Mouse (Mus musculus) limb, embryonic 10.5 days (tissue): ENCODE measurements around the gene Slc35f3. TPM values are rescaled to one million over a fixed set of nuclear protein-coding genes. Genes with fewer than 3 reads are reported as not detected.

ENCODE experiments used
- DNase-seq: peaks from one replicate; pipeline ENCODE4 v3.0.0-alpha.2; 2017; ENCODE audit warnings: low spot score
- H3K27ac ChIP-seq: fragments of 300-500 bp; sonication (generic); 2 replicates; pipeline ENCODE4 v1.5.1; 2016; ENCODE audit warnings: mild to moderate bottlenecking
- H3K27me3 ChIP-seq: fragments of 300-500 bp; sonication (generic); 2 replicates; pipeline ENCODE4 v1.6.1; 2016; ENCODE audit warnings: low read depth, mild to moderate bottlenecking; ENCODE audit not compliant: poor library complexity, severe bottlenecking
- H3K36me3 ChIP-seq: fragments of 300-500 bp; sonication (generic); 2 replicates; pipeline ENCODE4 v1.6.1; 2016; ENCODE audit warnings: mild to moderate bottlenecking, moderate library complexity
- H3K4me1 ChIP-seq: fragments of 300-500 bp; sonication (generic); 2 replicates; pipeline ENCODE4 v1.6.1; 2016
- H3K4me3 ChIP-seq: fragments of 300-500 bp; sonication (generic); 2 replicates; pipeline ENCODE4 v1.5.1; 2016; ENCODE audit warnings: mild to moderate bottlenecking, moderate library complexity
- H3K9me3 ChIP-seq: fragments of 300-500 bp; sonication (generic); replicated peaks from 2 replicates; pipeline ENCODE4 v1.6.1; 2016; ENCODE audit warnings: mild to moderate bottlenecking
- WGBS: fragments of 180-500 bp; shearing (Covaris S2); methylation state at CpG from one replicate; pipeline ENCODE4 v1.1.7; 2016; 5-methylcytosine and 5-hydroxymethylcytosine counted together
- polyA plus RNA-seq: library from polyadenylated mRNA; unstranded; fragments of >200 nt; fragmentation: Nextera tagmentation; extraction: Ambion mirVana; gene quantifications from 2 replicates; pipeline ENCODE4 v1.2.1, GENCODE M21; 2016

Slc35f3 gene
- polyA plus RNA-seq, 1 experiment from 2014 or later: 0.06 TPM

- peaks cover 4% of the 10 kb centered on the region; the same call in 1 of the 2 replicates for H3K27me3 ChIP-seq
- 89% methylated on average over 10 of the region's 10 CpGs for WGBS
- no peaks in the 10 kb centered on the region for H3K4me1 ChIP-seq
- no peaks in the 10 kb centered on the region for H3K36me3 ChIP-seq
- no peak overlapping the region for H3K4me3 ChIP-seq
- no peaks in the 10 kb centered on the region for H3K9me3 ChIP-seq
- H3K27ac ChIP-seq: no peak overlapping the region
- no peak for DNase-seq
These were observed 6.4 kb upstream of the Slc35f3 start for GRCm38 (mm10) chr8:126291951-126292350.

GRCm38 (mm10) chr8:126297284-126297845 lies 993 bp upstream of the Slc35f3 start:
- Histone ChIP-seq H3K4me1 (peaks cover 14% of the 10 kb centered on the region), H3K4me3 (no peak overlapping the region), H3K27me3 (peaks cover 44% of the 10 kb centered on the region), H3K9me3 (no peaks in the 10 kb centered on the region), H3K27ac (no peak overlapping the region), H3K36me3 (no peaks in the 10 kb centered on the region)
- 26% methylated on average over 1 of the region's 1 CpGs for WGBS
- peak; percentile 33 for DNase-seq

GRCm38 (mm10) chr8:126299333-126299732 lies 975 bp downstream of the Slc35f3 start:
- DNase-seq: peak; percentile 31
- 22% methylated on average over 7 of the region's 7 CpGs for WGBS

GRCm38 (mm10) chr8:126300350-126300749 lies 2.0 kb downstream of the Slc35f3 start:
- peaks cover 14% of the 10 kb centered on the region for H3K4me1 ChIP-seq
- no peak overlapping the region for H3K4me3 ChIP-seq
- peaks cover 40% of the 10 kb centered on the region for H3K27me3 ChIP-seq
- H3K36me3 ChIP-seq: no peaks in the 10 kb centered on the region
- WGBS: 88% methylated on average over 5 of the region's 5 CpGs
- no peak for DNase-seq
- no peak overlapping the region for H3K27ac ChIP-seq
- H3K9me3 ChIP-seq: no peaks in the 10 kb centered on the region

More at GRCm38 (mm10) chr8:126299333-126299732, 975 bp downstream of the Slc35f3 start:
- Histone ChIP-seq H3K27ac (no peak overlapping the region), H3K9me3 (no peaks in the 10 kb centered on the region), H3K36me3 (no peaks in the 10 kb centered on the region), H3K27me3 (peaks cover 40% of the 10 kb centered on the region), H3K4me1 (peaks cover 14% of the 10 kb centered on the region), H3K4me3 (peak overlapping the region; percentile 66; the same call in 1 of the 2 replicates)

- peaks cover 40% of the 10 kb centered on the region for H3K27me3 ChIP-seq
- H3K36me3 ChIP-seq: no peaks in the 10 kb centered on the region
- no peak for DNase-seq
- H3K4me3 ChIP-seq: no peak overlapping the region
- H3K9me3 ChIP-seq: no peaks in the 10 kb centered on the region
- 79% methylated on average over 6 of the region's 6 CpGs for WGBS
- peaks cover 14% of the 10 kb centered on the region for H3K4me1 ChIP-seq
- no peak overlapping the region for H3K27ac ChIP-seq
These were observed 3.2 kb downstream of the Slc35f3 start for GRCm38 (mm10) chr8:126301580-126301979.

GRCm38 (mm10) chr8:126307164-126307563 lies 8.8 kb downstream of the Slc35f3 start:
- no peak for DNase-seq
- Histone ChIP-seq H3K36me3 (no peaks in the 10 kb centered on the region), H3K9me3 (no peaks in the 10 kb centered on the region), H3K27ac (no peak overlapping the region), H3K27me3 (no peaks in the 10 kb centered on the region), H3K4me1 (no peaks in the 10 kb centered on the region), H3K4me3 (no peak overlapping the region)
- WGBS: 87% methylated on average over 9 of the region's 9 CpGs

- DNase-seq: no peak
- Histone ChIP-seq H3K4me3 (no peak overlapping the region), H3K4me1 (no peaks in the 10 kb centered on the region), H3K9me3 (no peaks in the 10 kb centered on the region), H3K27ac (no peak overlapping the region), H3K27me3 (no peaks in the 10 kb centered on the region), H3K36me3 (no peaks in the 10 kb centered on the region)
- 35% methylated on average over 1 of the region's 1 CpGs for WGBS
These were observed 10.7 kb downstream of the Slc35f3 start for GRCm38 (mm10) chr8:126309015-126309414.

GRCm38 (mm10) chr8:126324931-126325330 lies 26.6 kb downstream of the Slc35f3 start:
- no peaks in the 10 kb centered on the region for H3K27me3 ChIP-seq
- H3K4me1 ChIP-seq: no peaks in the 10 kb centered on the region
- H3K9me3 ChIP-seq: no peaks in the 10 kb centered on the region
- WGBS: 82% methylated on average over 2 of the region's 2 CpGs
- no peak overlapping the region for H3K27ac ChIP-seq
- DNase-seq: no peak
- no peaks in the 10 kb centered on the region for H3K36me3 ChIP-seq
- no peak overlapping the region for H3K4me3 ChIP-seq

- 78% methylated on average over 1 of the region's 1 CpGs for WGBS
- no peaks in the 10 kb centered on the region for H3K36me3 ChIP-seq
- no peak overlapping the region for H3K27ac ChIP-seq
These were observed 27.8 kb downstream of the Slc35f3 start for GRCm38 (mm10) chr8:126326136-126326535.

GRCm38 (mm10) chr8:126326731-126327130 lies 28.4 kb downstream of the Slc35f3 start:
- WGBS: 70% methylated on average over 8 of the region's 8 CpGs
- Histone ChIP-seq H3K27me3 (no peaks in the 10 kb centered on the region), H3K27ac (no peak overlapping the region), H3K4me3 (no peak overlapping the region), H3K36me3 (no peaks in the 10 kb centered on the region), H3K9me3 (no peaks in the 10 kb centered on the region), H3K4me1 (no peaks in the 10 kb centered on the region)
- DNase-seq: no peak

More at GRCm38 (mm10) chr8:126326136-126326535, 27.8 kb downstream of the Slc35f3 start:
- no peaks in the 10 kb centered on the region for H3K27me3 ChIP-seq
- no peaks in the 10 kb centered on the region for H3K9me3 ChIP-seq
- DNase-seq: no peak
- H3K4me3 ChIP-seq: no peak overlapping the region
- H3K4me1 ChIP-seq: no peaks in the 10 kb centered on the region

GRCm38 (mm10) chr8:126327786-126328185 lies 29.4 kb downstream of the Slc35f3 start:
- Histone ChIP-seq H3K9me3 (no peaks in the 10 kb centered on the region), H3K27ac (no peak overlapping the region), H3K36me3 (no peaks in the 10 kb centered on the region), H3K4me1 (no peaks in the 10 kb centered on the region), H3K27me3 (no peaks in the 10 kb centered on the region), H3K4me3 (no peak overlapping the region)
- DNase-seq: no peak
- WGBS: 65% methylated on average over 5 of the region's 5 CpGs

GRCm38 (mm10) chr8:126338864-126339263 lies 40.5 kb downstream of the Slc35f3 start:
- H3K9me3 ChIP-seq: no peaks in the 10 kb centered on the region
- no peak overlapping the region for H3K4me3 ChIP-seq
- no peaks in the 10 kb centered on the region for H3K4me1 ChIP-seq
- 78% methylated on average over 3 of the region's 3 CpGs for WGBS
- no peak for DNase-seq
- H3K27me3 ChIP-seq: no peaks in the 10 kb centered on the region
- H3K27ac ChIP-seq: no peak overlapping the region
- H3K36me3 ChIP-seq: no peaks in the 10 kb centered on the region

- no peaks in the 10 kb centered on the region for H3K9me3 ChIP-seq
- H3K4me3 ChIP-seq: no peak overlapping the region
- H3K4me1 ChIP-seq: no peaks in the 10 kb centered on the region
- no peaks in the 10 kb centered on the region for H3K27me3 ChIP-seq
- H3K36me3 ChIP-seq: no peaks in the 10 kb centered on the region
- WGBS: 91% methylated on average over 3 of the region's 3 CpGs
- DNase-seq: no peak
- H3K27ac ChIP-seq: no peak overlapping the region
These were observed 41.0 kb downstream of the Slc35f3 start for GRCm38 (mm10) chr8:126339357-126339756.

- DNase-seq: no peak
- H3K27me3 ChIP-seq: no peaks in the 10 kb centered on the region
- 39% methylated on average over 1 of the region's 1 CpGs for WGBS
These were observed 42.8 kb downstream of the Slc35f3 start for GRCm38 (mm10) chr8:126341200-126341599.

More at GRCm38 (mm10) chr8:126341200-126341599, 42.8 kb downstream of the Slc35f3 start:
- no peaks in the 10 kb centered on the region for H3K9me3 ChIP-seq
- no peaks in the 10 kb centered on the region for H3K36me3 ChIP-seq
- H3K27ac ChIP-seq: no peak overlapping the region
- H3K4me3 ChIP-seq: no peak overlapping the region
- no peaks in the 10 kb centered on the region for H3K4me1 ChIP-seq
